Mouse (Mus musculus): Measurements from ENCODE around the gene Kcnh3.
"Not testable (repeated sequence)": the region's sequence is repeated elsewhere in the genome, so short reads cannot be mapped to it uniquely, and the experiment has no call there.

Gene Kcnh3

GRCm38 (mm10) chr15:99238006-99238405, 13.3 kb downstream of the Kcnh3 start:
- in situ Hi-C loops (cut with MboI; ENCODE audit: low sequenced_read_pairs): no loop called here

GRCm38 (mm10) chr15:99240129-99240528, 15.5 kb downstream of the Kcnh3 start:
- in situ Hi-C loops (cut with MboI; ENCODE audit: low sequenced_read_pairs): no loop called here

- in situ Hi-C loops (cut with MboI; ENCODE audit: low sequenced_read_pairs): no loop called here
These were observed 16.6 kb downstream of the Kcnh3 start for GRCm38 (mm10) chr15:99241249-99241648.

- in situ Hi-C loops (cut with MboI; ENCODE audit: low sequenced_read_pairs): no loop called here
These were observed 17.4 kb downstream of the Kcnh3 start for GRCm38 (mm10) chr15:99242045-99242444.

GRCm38 (mm10) chr15:99246736-99247135, 22.1 kb downstream of the Kcnh3 start:
- in situ Hi-C loops (cut with MboI; ENCODE audit: low sequenced_read_pairs): not testable (repeated sequence)

- in situ Hi-C loops (cut with MboI; ENCODE audit: low sequenced_read_pairs): no loop called here
These were observed 24.3 kb downstream of the Kcnh3 start for GRCm38 (mm10) chr15:99248972-99249371.

- in situ Hi-C loops (cut with MboI; ENCODE audit: low sequenced_read_pairs): no loop called here
These were observed 25.3 kb downstream of the Kcnh3 start for GRCm38 (mm10) chr15:99249938-99250337.

- in situ Hi-C loops (cut with MboI; ENCODE audit: low sequenced_read_pairs): not testable (repeated sequence)
These were observed 26.4 kb downstream of the Kcnh3 start for GRCm38 (mm10) chr15:99251111-99251510.

GRCm38 (mm10) chr15:99251626-99252380, 27.1 kb downstream of the Kcnh3 start, which contains the start of gene Mcrs1:
Gene Mcrs1, minus strand, starts transcription at chr15:99251961.
- in situ Hi-C loops (cut with MboI; ENCODE audit: low sequenced_read_pairs): no loop called here

GRCm38 (mm10) chr15:99252381-99253174, 27.9 kb downstream of the Kcnh3 start:
- in situ Hi-C loops (cut with MboI; ENCODE audit: low sequenced_read_pairs): no loop called here

- in situ Hi-C loops (cut with MboI; ENCODE audit: low sequenced_read_pairs): not testable (repeated sequence)
These were observed 28.5 kb downstream of the Kcnh3 start for GRCm38 (mm10) chr15:99253175-99253479.

- in situ Hi-C loops (cut with MboI; ENCODE audit: low sequenced_read_pairs): no loop called here
These were observed 29.1 kb downstream of the Kcnh3 start for GRCm38 (mm10) chr15:99253772-99254171.

GRCm38 (mm10) chr15:99254477-99255005, 29.9 kb downstream of the Kcnh3 start:
- in situ Hi-C loops (cut with MboI; ENCODE audit: low sequenced_read_pairs): no loop called here

GRCm38 (mm10) chr15:99255241-99255749, 30.6 kb downstream of the Kcnh3 start:
- in situ Hi-C loops (cut with MboI; ENCODE audit: low sequenced_read_pairs): no loop called here

GRCm38 (mm10) chr15:99259167-99259729, 34.6 kb downstream of the Kcnh3 start:
- in situ Hi-C loops (cut with MboI; ENCODE audit: low sequenced_read_pairs): no loop called here

- in situ Hi-C loops (cut with MboI; ENCODE audit: low sequenced_read_pairs): no loop called here
These were observed 35.1 kb downstream of the Kcnh3 start for GRCm38 (mm10) chr15:99259730-99260252.

GRCm38 (mm10) chr15:99262702-99263101, 38.0 kb downstream of the Kcnh3 start:
- in situ Hi-C loops (cut with MboI; ENCODE audit: low sequenced_read_pairs): no loop called here

GRCm38 (mm10) chr15:99264363-99264762, 39.7 kb downstream of the Kcnh3 start:
- in situ Hi-C loops (cut with MboI; ENCODE audit: low sequenced_read_pairs): no loop called here

- in situ Hi-C loops (cut with MboI; ENCODE audit: low sequenced_read_pairs): no loop called here
These were observed 41.0 kb downstream of the Kcnh3 start for GRCm38 (mm10) chr15:99265679-99266078.

- in situ Hi-C loops (cut with MboI; ENCODE audit: low sequenced_read_pairs): no loop called here
These were observed 51.4 kb downstream of the Kcnh3 start for GRCm38 (mm10) chr15:99276095-99276494.

GRCm38 (mm10) chr15:99278271-99278670, 53.6 kb downstream of the Kcnh3 start:
- in situ Hi-C loops (cut with MboI; ENCODE audit: low sequenced_read_pairs): no loop called here

Data from CH12F3 (cell line).